Mouse (Mus musculus) T-helper 2 cell (primary cell): Measurements from ENCODE around the gene Nup85.

Source experiments
- in situ Hi-C: fragments of 300-600 bp; cut with MboI, MseI; formaldehyde crosslinking; loops from one replicate; pipeline ENCODE4 v1.15.1; 2025; ENCODE audit warnings: high pct_unique_total_duplicates

The Nup85 gene

GRCm38 (mm10) chr11:115631505-115631890, 67.3 kb downstream of the Nup85 start:
- in situ Hi-C loops: loop anchor here (25.0 kb wide), 1 partner anchor 781 kb away; the partner anchor contains the start of gene Rnf157

- in situ Hi-C loops: loop anchor here (25.0 kb wide), 1 partner anchor 780 kb away; the partner anchor contains the start of gene Rnf157
These were observed 68.0 kb downstream of the Nup85 start for GRCm38 (mm10) chr11:115632247-115632646.

- in situ Hi-C loops: loop anchor here (25.0 kb wide), 1 partner anchor 779 kb away; the partner anchor contains the start of gene Rnf157
These were observed 68.6 kb downstream of the Nup85 start for GRCm38 (mm10) chr11:115632862-115633261.
